Mouse (Mus musculus) bone marrow macrophage, adult 2 months (primary cell): ENCODE results near the gene Thg1l.

ENCODE experiments used
- CTCF ChIP-seq: IDR thresholded peaks from 2 replicates; pipeline ENCODE4 v1.5.1; 2012; ENCODE audit warnings: low read depth, mild to moderate bottlenecking, low read length, moderate library complexity
- POLR2A ChIP-seq: IDR thresholded peaks from 2 replicates; pipeline ENCODE4 v1.6.1; 2012; ENCODE audit warnings: mild to moderate bottlenecking, low read depth, low read length, borderline replicate concordance

- no peak for TF ChIP-seq POLR2A
- no peak for TF ChIP-seq CTCF
These were observed 54.9 kb downstream of the Thg1l start for GRCm38 (mm10) chr11:45900233-45901015.
